Mouse (Mus musculus) heart, embryonic 11.5 days (tissue): ENCODE data around the gene H2afy. TPM values are rescaled to one million over a fixed set of nuclear protein-coding genes. Genes with fewer than 3 reads are reported as not detected.

Experiments used
- ATAC-seq: fragments of 200-750 bp; cut with Nextera tagmentation; replicated peaks from 2 replicates; pipeline ENCODE4 v1.8.0; 2017; ENCODE audit warnings: moderate library complexity; ENCODE audit not compliant: insufficient number of reproducible peaks, low FRiP score, low TSS enrichment
- H3K27ac ChIP-seq: fragments of 300-500 bp; sonication (generic); 2 replicates; pipeline ENCODE4 v1.5.1; 2014; ENCODE audit warnings: mild to moderate bottlenecking, low read depth, low read length
- H3K27me3 ChIP-seq: fragments of 300-500 bp; sonication (generic); 2 replicates; pipeline ENCODE4 v1.6.1; 2014; ENCODE audit warnings: mild to moderate bottlenecking, low read length, mixed read lengths; ENCODE audit not compliant: control insufficient read depth, insufficient read depth
- H3K36me3 ChIP-seq: fragments of 300-500 bp; sonication (generic); 2 replicates; pipeline ENCODE4 v1.6.1; 2014; ENCODE audit warnings: mild to moderate bottlenecking, low read length, moderate library complexity, mixed read lengths; ENCODE audit not compliant: control insufficient read depth, insufficient read depth
- H3K4me1 ChIP-seq: fragments of 300-500 bp; sonication (generic); 2 replicates; pipeline ENCODE4 v1.6.1; 2014; ENCODE audit warnings: low read length; ENCODE audit not compliant: control insufficient read depth, insufficient read depth
- H3K4me2 ChIP-seq: fragments of 300-500 bp; sonication (generic); 2 replicates; pipeline ENCODE4 v1.6.1; 2014; ENCODE audit warnings: mild to moderate bottlenecking, moderate library complexity
- H3K4me3 ChIP-seq: fragments of 300-500 bp; sonication (generic); 2 replicates; pipeline ENCODE4 v1.5.1; 2014; ENCODE audit warnings: low read depth, low read length
- H3K9ac ChIP-seq: fragments of 300-500 bp; sonication (generic); 2 replicates; pipeline ENCODE4 v1.6.1; 2014; ENCODE audit warnings: mild to moderate bottlenecking, low read depth, low read length, moderate library complexity
- H3K9me3 ChIP-seq: fragments of 300-500 bp; sonication (generic); replicated peaks from 2 replicates; pipeline ENCODE4 v1.6.1; 2016; ENCODE audit warnings: low read length; ENCODE audit not compliant: control insufficient read depth
- WGBS: fragments of 180-500 bp; shearing (Covaris S2); extraction: QIAGEN DNeasy Blood & Tissue Kit; methylation state at CpG from one replicate; pipeline ENCODE4 v1.1.7; 2014; ENCODE audit not compliant: insufficient replicate concordance; 5-methylcytosine and 5-hydroxymethylcytosine counted together
- polyA plus RNA-seq: library from polyadenylated mRNA; unstranded; fragments of >200 nt; fragmentation: Nextera tagmentation; extraction: Ambion mirVana; gene quantifications from 2 replicates; pipeline ENCODE4 v1.2.1, GENCODE M21; 2014

The H2afy gene
- polyA plus RNA-seq, 1 experiment from 2014 or later, result 162 TPM

DNA sequence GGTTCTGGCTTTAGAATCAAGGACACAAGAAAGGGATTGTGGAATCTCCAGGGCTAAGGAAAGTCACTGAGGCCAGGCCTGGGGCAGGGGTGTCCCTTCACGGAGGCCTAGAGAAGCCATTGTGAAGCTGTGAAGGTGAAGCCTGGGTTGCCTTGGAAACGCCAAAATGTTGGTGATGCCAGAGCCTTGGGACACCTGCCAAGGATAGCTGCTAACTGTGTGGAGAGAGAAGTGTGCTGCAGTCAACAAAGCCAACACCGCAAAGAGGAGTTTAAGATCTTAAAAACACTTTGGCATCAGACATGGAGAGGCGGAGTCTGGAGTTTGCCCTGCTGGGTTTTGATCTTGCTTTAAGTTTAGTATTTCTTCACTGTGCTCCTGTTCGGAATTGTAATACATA, 54.5 kb downstream of the H2afy start:
- no peak overlapping the region for H3K4me2 ChIP-seq
- ATAC-seq, result no peak
- no peak overlapping the region for H3K27ac ChIP-seq
- H3K36me3 ChIP-seq, result peaks cover 27% of the 10 kb centered on the region
- no peak overlapping the region for H3K9ac ChIP-seq
- H3K9me3 ChIP-seq, result no peaks in the 10 kb centered on the region
- H3K4me3 ChIP-seq, result no peak overlapping the region
- WGBS, result 89% methylated on average over 5 of the region's 5 CpGs
- no peaks in the 10 kb centered on the region for H3K27me3 ChIP-seq
- peaks cover 6% of the 10 kb centered on the region; the same call in 1 of the 2 replicates for H3K4me1 ChIP-seq

DNA sequence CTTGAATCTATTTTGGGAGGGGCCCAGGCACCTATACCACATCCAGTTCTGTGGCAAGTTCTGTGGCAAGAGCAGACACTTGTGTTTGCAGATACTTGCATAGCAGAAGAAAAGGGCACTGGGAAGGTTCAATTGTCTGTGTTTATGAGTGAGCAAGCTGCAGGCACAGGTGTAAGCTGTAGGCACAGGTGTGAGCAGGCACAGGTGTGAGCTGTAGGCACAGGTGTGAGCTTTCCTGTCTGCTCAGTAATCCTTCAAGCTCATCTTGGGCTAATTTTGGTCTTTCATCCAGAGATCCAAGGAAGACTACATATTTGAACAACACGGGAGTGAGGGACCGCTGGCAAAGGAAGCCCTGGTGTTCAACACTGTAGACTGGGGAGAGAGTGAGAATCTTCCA, 56.5 kb downstream of the H2afy start:
- 95% methylated on average over 2 of the region's 2 CpGs for WGBS
- Histone ChIP-seq H3K27ac (no peak overlapping the region), H3K4me1 (peaks cover 4% of the 10 kb centered on the region; the same call in 1 of the 2 replicates), H3K9ac (no peak overlapping the region), H3K9me3 (no peaks in the 10 kb centered on the region), H3K36me3 (peaks cover 38% of the 10 kb centered on the region), H3K4me3 (no peak overlapping the region), H3K27me3 (no peaks in the 10 kb centered on the region), H3K4me2 (no peak overlapping the region)
- ATAC-seq, result no peak

DNA sequence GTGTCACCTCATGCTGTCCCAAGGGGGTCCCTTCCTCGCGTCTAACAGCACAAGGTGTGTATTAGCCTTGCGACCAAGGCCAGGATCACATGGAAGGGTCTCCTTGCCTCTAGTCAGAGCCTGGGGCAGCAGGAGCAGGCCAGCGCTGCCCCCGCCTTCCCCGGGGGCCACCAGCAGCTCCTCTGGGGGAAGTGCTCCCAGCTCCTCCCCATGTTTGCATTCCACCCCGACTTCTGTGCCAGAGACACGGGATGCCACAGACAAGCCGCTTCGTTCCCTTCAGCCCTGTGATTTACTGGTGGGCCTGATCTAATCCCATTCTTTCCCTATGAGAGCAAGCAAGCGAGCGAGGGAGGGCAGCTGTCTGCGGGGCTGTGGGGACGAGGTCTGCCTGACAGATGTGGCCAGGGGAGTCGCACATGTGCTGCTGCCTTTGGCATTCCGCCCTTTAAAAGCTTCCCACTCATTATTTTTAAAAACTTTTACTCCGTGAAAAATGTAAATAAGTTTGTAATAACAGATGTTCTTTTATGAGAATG, 57.4 kb downstream of the H2afy start:
- H3K9me3 ChIP-seq, result no peaks in the 10 kb centered on the region
- no peak overlapping the region for H3K4me2 ChIP-seq
- peaks cover 43% of the 10 kb centered on the region for H3K36me3 ChIP-seq
- peaks cover 4% of the 10 kb centered on the region; the same call in 1 of the 2 replicates for H3K4me1 ChIP-seq
- H3K9ac ChIP-seq, result no peak overlapping the region
- no peak overlapping the region for H3K4me3 ChIP-seq
- ATAC-seq, result no peak
- H3K27ac ChIP-seq, result no peak overlapping the region
- WGBS, result 78% methylated on average over 17 of the region's 17 CpGs
- H3K27me3 ChIP-seq, result no peaks in the 10 kb centered on the region

DNA sequence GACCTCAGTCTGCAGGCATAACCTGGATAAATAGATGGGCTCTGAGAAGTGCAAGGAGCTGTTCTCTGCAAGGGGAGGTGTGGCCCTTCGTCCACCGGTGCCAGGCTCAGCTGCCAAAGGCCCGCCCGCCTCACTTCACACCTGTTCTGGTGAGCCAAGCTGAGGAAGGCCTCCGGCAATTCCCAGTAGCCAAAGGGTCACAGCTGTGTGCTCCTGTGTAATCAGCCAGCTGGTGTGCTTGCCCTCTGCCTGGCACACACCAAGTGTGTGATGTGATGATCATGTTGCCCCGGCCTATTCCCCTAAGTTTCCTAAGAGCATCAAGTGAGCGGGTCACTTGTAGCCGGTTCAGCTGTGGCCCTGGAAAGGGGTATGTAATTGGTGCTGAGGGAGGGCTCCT, 60.2 kb downstream of the H2afy start:
- no peak overlapping the region for H3K27ac ChIP-seq
- 91% methylated on average over 8 of the region's 8 CpGs for WGBS

DNA sequence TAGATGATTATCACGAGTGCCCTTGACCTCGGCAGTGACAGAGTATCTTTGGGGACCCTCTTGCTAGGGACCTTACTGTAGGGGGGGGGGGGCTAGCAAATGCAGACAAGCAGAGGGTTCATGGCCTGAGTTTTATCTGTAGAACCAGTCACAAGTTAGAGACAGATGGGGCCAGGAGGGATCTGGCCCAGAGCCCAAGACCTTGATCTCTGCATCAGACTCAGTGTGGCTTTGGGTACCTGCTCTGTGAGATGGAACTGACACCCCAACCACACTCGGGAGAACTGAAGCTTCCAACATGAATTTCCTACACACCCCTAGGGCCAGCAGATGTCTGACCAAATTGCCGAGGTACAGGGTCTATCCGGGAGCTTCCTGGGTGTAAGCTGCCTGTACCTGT, 63.0 kb downstream of the H2afy start:
- H3K4me2 ChIP-seq, result no peak overlapping the region
- 82% methylated on average over 5 of the region's 5 CpGs for WGBS
- no peak overlapping the region for H3K27ac ChIP-seq
- peaks cover 21% of the 10 kb centered on the region for H3K36me3 ChIP-seq
- H3K4me1 ChIP-seq, result peaks cover 4% of the 10 kb centered on the region; the same call in 1 of the 2 replicates
- H3K9ac ChIP-seq, result no peak overlapping the region
- no peak for ATAC-seq
- H3K9me3 ChIP-seq, result no peaks in the 10 kb centered on the region
- H3K27me3 ChIP-seq, result no peaks in the 10 kb centered on the region
- H3K4me3 ChIP-seq, result no peak overlapping the region

More for the DNA sequence above, 60.2 kb downstream of the H2afy start:
- H3K27me3 ChIP-seq, result no peaks in the 10 kb centered on the region
- no peak overlapping the region for H3K4me2 ChIP-seq
- H3K36me3 ChIP-seq, result peaks cover 34% of the 10 kb centered on the region
- H3K9me3 ChIP-seq, result no peaks in the 10 kb centered on the region
- ATAC-seq, result 0 out of 2 replicates have a peak, but pooled peaks have one; percentile 15
- H3K4me3 ChIP-seq, result no peak overlapping the region
- H3K4me1 ChIP-seq, result peaks cover 4% of the 10 kb centered on the region; the same call in 1 of the 2 replicates
- H3K9ac ChIP-seq, result no peak overlapping the region

DNA sequence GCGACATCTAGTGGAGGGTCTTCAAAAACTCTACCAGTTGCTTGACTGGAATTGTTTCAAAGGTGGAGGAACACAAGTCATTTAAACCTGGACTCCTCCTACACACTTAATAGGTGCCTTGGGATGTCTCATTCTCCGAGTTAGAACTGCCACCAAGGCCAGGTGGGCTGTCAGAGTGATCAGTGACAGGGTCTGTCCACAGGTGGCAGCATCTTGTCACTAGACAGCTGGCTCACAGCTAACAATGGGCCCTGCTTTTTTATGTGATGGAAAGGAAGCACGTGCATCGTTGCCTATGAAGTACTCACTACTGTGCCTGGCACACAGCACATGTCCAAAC, 63.9 kb downstream of the H2afy start:
- no peaks in the 10 kb centered on the region for H3K9me3 ChIP-seq
- H3K9ac ChIP-seq, result no peak overlapping the region
- no peaks in the 10 kb centered on the region for H3K27me3 ChIP-seq
- H3K4me2 ChIP-seq, result no peak overlapping the region
- no peak overlapping the region for H3K4me3 ChIP-seq
- H3K27ac ChIP-seq, result no peak overlapping the region
- peaks cover 17% of the 10 kb centered on the region for H3K36me3 ChIP-seq
- peaks cover 4% of the 10 kb centered on the region; the same call in 1 of the 2 replicates for H3K4me1 ChIP-seq
- 51% methylated on average over 4 of the region's 4 CpGs for WGBS
- no peak for ATAC-seq

DNA sequence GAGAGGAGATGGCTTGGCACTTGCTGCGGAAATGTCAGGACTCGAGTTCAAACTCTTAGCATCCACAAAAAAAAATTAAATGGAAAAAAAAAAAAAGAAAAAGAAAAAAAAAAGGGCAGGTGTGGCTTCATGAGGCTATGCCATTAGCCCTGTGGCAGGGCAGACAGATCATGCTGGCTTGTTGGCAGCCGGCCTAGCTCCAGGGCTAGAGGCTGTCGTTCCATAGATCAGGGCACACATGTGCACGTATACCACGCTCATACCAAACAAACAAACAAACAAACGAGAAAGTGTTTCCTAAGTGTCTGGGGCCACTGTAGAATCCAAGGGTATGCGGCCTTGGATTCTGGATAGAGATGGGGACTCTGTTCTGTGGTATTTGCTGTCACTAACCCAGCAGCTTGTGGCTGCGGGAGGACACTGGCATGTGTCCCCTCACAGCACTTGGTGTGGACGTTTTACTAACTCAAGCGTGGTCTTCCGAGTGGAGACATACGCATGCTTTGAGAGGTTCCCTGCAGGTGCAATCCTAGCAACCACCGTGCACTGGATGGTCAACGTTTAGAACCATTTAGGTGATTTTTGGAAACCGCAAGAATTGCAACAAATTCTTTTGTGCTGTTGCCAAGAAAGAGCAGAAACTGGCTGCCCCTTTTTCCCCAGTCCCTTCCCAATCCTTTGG, 64.4 kb downstream of the H2afy start:
- H3K27me3 ChIP-seq, result no peaks in the 10 kb centered on the region
- no peak overlapping the region for H3K4me3 ChIP-seq
- WGBS, result 80% methylated on average over 16 of the region's 16 CpGs
- no peak overlapping the region for H3K27ac ChIP-seq
- no peaks in the 10 kb centered on the region for H3K9me3 ChIP-seq
- no peak overlapping the region for H3K9ac ChIP-seq
- no peak for ATAC-seq
- peaks cover 17% of the 10 kb centered on the region for H3K36me3 ChIP-seq
- no peak overlapping the region for H3K4me2 ChIP-seq
- peaks cover 4% of the 10 kb centered on the region; the same call in 1 of the 2 replicates for H3K4me1 ChIP-seq

DNA sequence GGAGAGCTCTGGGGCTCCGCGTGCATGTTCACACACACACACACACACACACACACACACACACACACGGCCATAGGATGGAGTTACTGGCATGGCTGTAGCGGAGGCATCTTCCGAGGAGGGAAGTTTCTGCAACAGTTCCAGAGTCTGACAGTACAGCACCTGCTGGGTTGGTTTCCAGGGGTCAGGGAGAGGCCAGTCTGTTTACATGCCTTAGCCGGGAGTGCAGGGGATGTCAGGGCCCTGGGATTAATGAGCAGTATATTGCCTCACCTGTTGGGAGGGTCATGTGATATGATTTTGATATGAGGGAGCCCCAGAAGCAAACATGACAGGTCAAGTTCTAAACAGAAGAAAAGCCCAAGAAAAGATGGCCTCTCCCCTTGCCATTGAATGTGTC, 66.5 kb downstream of the H2afy start:
- Histone ChIP-seq H3K4me1 (no peaks in the 10 kb centered on the region), H3K36me3 (peaks cover 6% of the 10 kb centered on the region), H3K9me3 (no peaks in the 10 kb centered on the region), H3K27me3 (no peaks in the 10 kb centered on the region), H3K27ac (no peak overlapping the region), H3K4me2 (no peak overlapping the region), H3K4me3 (no peak overlapping the region), H3K9ac (no peak overlapping the region)
- WGBS, result 74% methylated on average over 6 of the region's 6 CpGs
- ATAC-seq, result no peak

DNA sequence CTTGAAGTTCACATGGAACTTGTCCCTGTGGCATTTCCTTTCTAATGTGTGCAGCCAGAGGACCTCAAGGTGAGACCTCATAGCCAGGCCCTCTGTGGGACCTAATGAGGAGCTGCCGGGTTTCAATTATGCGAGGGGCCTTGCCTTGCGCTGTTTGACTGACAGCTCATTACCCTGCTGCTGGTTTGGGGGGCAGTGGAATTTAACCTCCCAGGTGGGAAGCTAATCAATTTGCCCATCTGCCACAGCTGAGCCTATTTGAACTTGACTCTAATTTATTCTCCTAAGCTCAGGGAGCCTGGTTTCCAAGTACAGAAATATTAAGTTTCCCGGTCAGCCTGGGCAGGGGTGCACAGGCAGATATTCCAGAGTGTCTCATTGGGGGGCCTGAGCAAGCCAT, 67.6 kb downstream of the H2afy start:
- H3K27ac ChIP-seq, result no peak overlapping the region
- no peak for ATAC-seq

More for the DNA sequence above, 67.6 kb downstream of the H2afy start:
- WGBS, result 74% methylated on average over 4 of the region's 4 CpGs
- no peak overlapping the region for H3K4me3 ChIP-seq
- no peak overlapping the region for H3K9ac ChIP-seq
- H3K27me3 ChIP-seq, result no peaks in the 10 kb centered on the region
- no peaks in the 10 kb centered on the region for H3K9me3 ChIP-seq
- no peaks in the 10 kb centered on the region for H3K36me3 ChIP-seq
- H3K4me2 ChIP-seq, result no peak overlapping the region
- H3K4me1 ChIP-seq, result no peaks in the 10 kb centered on the region
